Mouse (Mus musculus) c-Kit-positive CD71-positive TER-119-positive erythroid progenitor cells, embryonic 14.5 days (primary cell): Measurements from ENCODE around the gene Olfr323.

Experiments
- DNase-seq: peaks from one replicate; pipeline ENCODE4 v3.0.0-alpha.2; 2013; ENCODE audit warnings: low spot score

Olfr323 gene

DNA sequence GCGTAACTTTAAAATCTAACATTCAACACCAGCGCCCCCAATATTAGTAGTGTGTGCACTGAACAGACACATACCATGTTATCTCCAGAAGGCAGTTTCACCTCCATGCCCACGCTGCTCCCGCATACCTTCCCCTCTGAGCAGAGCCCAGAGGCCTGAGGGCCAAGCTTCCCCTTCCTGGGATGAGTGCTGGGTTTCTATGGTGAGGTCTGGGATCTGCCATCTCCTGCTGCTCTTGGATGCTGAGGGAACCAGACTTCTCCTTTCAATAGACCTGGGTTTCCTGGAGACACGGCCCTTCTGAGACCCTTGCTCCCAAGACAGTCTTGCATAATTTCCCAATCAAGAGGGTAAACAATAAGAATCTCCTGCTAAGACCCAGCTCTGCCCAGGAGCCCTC, at the start of gene Olfr323:
Gene Olfr323 (minus strand): TSS at position 101 of the 400 bp plus-strand sequence.
- no peak for DNase-seq

DNA sequence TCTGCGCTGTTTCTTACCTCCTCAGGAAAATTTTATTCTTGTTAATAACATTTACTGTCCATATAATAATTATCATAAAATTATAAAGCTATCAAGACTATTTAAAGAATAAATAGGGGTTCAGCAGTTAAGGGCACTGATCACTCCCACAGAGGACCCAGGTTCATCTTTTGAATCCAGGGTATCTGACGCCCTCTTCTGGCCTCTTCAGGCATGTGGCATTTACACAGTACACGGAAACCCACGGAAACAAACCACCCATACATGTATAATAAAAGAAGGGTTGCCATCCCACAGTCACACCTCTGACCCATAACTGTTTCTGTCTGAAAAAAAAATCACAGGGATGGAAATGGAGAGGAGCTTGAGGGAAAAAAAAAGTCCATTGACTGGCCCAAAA, 41.5 kb upstream of the Olfr323 start:
- DNase-seq = no peak

- no peak for DNase-seq
Measured at GRCm38 (mm10) chr11:58669252-58669651, 39.0 kb upstream of the Olfr323 start.

- DNase-seq = no peak
Measured at GRCm38 (mm10) chr11:58658596-58658995, 28.3 kb upstream of the Olfr323 start, which contains the start of gene Olfr322. Gene Olfr322 (plus strand): TSS chr11:58658782.

GRCm38 (mm10) chr11:58655151-58655550, 24.9 kb upstream of the Olfr323 start:
- DNase-seq = no peak

DNA sequence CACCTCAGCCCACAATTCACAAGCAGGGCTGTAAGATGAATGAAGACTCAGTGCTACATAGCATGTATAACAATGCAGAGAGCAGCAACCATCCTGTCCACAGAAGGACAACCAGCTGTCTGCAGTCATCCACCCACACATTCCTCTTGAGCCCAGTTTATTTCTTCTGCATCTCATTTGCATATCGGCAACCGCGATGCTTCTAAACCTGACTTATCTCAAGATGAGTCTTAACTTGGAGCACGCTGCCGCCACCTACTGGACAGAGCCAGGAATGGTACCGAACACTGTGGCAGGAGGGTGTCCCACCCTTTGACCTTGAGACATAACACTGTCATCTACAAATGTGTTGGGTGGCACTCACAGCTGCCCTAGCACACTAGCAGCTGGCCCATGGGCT, 13.0 kb upstream of the Olfr323 start:
- DNase-seq = peak; percentile 90

DNA sequence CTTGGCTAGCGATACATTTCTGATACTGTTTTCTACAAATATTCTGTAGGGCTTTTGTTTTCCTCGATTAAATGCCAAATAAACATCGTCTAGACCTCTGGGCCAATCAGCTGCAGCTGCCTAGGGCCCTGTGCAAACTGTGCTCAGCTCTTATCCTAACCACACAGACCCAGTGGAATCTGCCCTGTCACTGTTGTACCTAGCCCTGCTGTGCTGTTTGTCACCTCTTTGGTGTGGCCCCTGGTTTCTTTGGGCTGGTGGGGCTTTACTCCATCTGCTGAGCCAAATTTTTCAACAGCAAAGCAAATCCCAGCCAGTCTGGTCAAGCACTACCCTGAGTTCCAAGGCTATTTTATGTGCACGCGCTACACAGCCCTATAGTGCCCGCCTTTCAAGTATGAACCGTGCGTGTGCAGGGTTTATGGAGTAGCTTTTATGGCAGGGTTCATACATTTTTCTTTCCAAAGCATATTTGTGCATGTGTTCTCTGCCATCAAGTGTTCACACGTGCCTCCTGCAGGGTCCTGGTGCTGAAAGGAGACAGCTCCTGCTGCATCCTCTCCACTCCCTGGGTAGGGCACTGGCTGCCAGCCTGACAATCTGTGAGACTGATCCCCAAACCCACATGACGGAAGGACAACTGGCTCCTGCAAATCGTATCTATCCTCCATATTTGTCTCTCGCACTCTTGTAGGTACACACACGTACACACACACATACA, 11.5 kb upstream of the Olfr323 start:
- peak; percentile 95 for DNase-seq

- peak; percentile 81 for DNase-seq
Measured at GRCm38 (mm10) chr11:58641057-58641456, 10.8 kb upstream of the Olfr323 start.

- peak; percentile 66 for DNase-seq
Measured at GRCm38 (mm10) chr11:58640272-58640867, 10.1 kb upstream of the Olfr323 start, which contains the start of gene Trim58. Gene Trim58 (plus strand): TSS chr11:58640465.

- no peak for DNase-seq
Measured at GRCm38 (mm10) chr11:58638176-58638701, 7.9 kb upstream of the Olfr323 start.

DNA sequence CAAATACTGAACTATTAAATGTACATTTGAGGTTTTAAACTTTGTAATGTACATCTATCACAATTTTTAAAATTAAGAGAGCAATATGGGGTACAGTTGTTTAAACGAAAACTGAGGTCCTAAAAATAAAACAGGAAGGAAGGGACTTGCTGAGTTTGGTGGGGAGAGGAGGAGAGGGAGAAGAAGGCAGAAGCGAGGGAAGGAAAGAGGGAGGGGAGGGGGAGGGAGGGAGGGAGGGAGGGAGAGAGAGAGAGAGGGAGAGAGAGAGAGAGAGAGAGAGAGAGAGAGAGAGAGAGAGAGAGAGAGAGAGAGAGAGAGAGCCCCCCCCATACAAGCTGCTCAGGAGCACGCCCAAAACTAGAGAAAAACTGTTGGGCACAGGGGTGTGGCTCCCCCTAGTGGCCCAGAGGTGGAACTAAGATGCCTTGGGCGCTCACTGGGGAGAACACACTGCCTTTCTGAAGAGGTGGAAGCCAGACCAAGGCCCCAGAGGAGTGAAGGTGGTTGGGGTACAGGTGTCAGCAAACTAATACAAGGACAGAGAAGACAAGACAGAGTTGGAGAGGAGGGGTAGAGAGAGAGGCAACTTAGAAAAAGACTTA, 6.2 kb upstream of the Olfr323 start:
- DNase-seq = peak; percentile 74

DNA sequence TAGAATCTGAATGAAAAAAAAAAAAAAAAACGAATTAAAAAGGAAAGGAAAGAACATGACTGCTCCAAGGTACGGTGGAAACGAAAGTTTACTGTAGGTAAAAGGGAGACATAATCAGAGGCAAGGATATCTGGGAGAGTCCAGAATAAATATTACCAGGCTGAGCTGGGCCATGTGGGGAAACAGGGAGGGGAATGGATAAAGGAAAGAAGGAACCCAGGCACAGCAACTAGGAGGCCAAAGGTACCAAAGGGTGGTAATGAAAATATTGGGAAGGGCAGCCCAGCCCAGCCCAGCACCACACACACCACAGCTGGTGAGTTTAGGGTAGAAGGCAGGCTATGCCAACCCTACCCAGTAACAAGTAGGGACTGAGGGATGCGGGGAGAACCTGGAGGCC, 4.6 kb upstream of the Olfr323 start:
- no peak for DNase-seq

GRCm38 (mm10) chr11:58626146-58626545, 4.2 kb downstream of the Olfr323 start:
- DNase-seq = no peak

DNA sequence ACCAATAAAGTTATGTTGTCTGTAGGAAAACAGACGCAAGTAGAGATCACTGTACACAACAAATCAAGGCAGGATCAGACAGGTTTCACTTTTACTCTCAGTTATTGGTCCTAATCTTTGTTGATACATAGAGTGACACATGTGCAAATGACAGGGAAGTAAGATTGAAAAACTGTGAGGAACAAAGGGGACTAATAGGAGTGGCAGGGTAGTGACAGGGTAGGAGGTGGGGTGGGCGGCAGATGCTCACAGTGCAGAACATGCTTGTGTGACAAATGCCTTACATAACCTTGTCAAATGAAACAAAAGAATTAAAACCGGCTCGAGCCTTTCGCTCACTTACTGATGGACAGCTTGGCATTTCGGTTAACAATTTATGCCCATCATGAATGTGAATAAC, 11.5 kb downstream of the Olfr323 start:
- DNase-seq = no peak

DNA sequence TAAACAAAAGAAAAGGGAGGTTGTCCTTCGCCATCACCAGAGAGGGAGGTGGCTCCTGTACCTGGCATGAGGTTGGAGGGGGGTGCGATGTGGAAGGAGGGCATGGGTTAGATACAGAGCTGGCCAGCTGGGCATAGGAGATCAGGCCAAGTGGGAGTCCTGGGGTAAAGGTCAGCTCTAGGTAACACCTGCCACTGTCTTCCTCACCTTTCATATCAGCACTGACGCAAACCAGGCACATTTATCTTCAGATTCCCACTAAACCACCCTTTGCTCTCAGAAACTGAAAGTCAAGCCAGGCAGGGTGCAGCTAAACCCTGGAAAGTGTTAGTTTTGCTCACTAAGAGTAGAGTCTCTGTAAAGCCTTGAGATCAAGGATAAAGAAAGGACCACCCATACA, 11.9 kb downstream of the Olfr323 start:
- no peak for DNase-seq

GRCm38 (mm10) chr11:58615975-58616374, 14.3 kb downstream of the Olfr323 start, which contains the start of gene 2210407C18Rik:
Gene 2210407C18Rik (minus strand): TSS chr11:58616075.
- no peak for DNase-seq

GRCm38 (mm10) chr11:58614526-58614925, 15.8 kb downstream of the Olfr323 start:
- DNase-seq = no peak

DNA sequence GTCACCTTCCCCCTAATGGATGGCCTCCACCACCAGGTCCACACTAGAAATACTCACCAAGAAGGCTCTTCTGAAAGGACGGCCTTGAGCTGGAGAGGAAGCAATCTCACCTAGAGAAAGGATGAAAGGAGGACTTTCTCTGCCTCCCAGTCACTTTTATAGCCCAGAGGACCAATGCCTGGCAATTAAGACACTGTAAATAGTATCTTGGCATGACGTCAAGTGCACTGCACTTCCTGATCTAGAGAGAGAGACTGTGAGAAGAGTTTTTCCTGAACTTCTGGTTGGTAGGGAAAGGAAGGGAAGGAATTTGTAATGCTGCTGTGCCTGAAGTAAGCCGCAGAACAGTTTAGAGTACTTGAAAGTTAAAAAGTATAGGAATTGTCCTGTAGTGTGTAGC, 16.9 kb downstream of the Olfr323 start:
- no peak for DNase-seq

DNA sequence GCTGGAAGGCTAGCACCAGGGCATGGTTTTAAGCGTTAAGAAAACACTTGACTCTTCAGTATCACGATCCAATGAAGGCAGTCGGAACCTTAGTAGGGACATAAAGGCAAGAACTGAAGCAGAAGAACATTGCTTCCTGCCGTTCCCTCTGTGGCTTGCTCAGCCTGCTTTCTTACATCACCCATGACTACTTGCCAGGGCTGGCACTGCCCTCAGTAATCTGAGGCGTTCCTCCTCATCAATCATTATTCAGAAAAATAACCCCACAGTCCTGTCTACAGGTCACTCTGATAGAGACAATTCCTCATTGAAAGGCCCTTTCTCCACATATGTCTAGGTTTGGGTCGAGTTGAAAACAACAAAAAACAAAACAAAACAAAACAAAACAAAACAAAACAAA, 23.3 kb downstream of the Olfr323 start:
- DNase-seq = no peak

- DNase-seq = no peak
Measured at GRCm38 (mm10) chr11:58606177-58606919, 24.0 kb downstream of the Olfr323 start.

DNA sequence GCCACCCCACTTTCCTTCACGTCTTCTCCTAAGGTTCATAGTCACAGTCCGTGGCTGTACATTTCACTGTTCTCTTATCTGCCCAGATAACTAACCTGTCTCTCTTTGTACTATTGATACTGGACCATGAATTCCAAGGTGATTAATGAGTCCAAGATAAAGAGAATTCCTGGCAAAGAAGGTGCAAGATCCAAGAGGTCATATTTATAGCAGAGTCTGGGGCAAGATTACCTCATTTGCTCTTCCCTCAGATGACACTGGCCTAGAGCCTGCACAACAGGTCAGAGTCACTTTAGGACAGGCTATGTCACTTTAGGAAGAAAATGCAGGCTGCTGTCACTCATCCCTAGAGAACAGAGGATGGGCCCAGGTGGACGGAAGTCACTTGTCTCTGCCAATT, 25.1 kb downstream of the Olfr323 start:
- no peak for DNase-seq

DNA sequence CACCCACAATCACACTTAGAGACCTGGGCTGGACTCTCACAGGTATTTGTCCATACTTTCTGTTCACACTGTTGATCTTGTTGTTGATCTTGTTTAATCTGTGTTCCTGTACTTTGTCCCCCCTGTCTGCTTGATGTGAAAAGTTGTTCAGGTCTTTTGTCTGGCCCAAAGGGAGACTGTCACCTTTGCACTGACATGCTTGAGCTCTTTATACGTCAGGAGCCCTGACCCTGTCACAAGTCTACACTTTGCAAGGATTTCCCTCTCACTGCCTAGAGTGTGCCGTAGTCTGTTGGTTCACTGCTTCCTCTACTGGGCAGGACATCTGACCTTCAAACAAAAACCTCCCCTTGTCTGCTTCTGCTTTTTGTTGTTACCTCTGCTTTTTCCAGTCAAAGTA, 25.6 kb downstream of the Olfr323 start:
- DNase-seq = no peak
